Mouse (Mus musculus): ENCODE measurements around the gene Xrn1. TPM values are rescaled to one million over a fixed set of nuclear protein-coding genes. Genes with fewer than 3 reads are reported as not detected.

Gene Xrn1
- 22.4 TPM for polyA plus RNA-seq (2014; fragmentation: Illumina TruSeq; extraction: RNeasy Lipid Tissue Mini Kit (QIAGEN cat#74804); ENCODE audit: low read depth, low replicate concordance)

DNA sequence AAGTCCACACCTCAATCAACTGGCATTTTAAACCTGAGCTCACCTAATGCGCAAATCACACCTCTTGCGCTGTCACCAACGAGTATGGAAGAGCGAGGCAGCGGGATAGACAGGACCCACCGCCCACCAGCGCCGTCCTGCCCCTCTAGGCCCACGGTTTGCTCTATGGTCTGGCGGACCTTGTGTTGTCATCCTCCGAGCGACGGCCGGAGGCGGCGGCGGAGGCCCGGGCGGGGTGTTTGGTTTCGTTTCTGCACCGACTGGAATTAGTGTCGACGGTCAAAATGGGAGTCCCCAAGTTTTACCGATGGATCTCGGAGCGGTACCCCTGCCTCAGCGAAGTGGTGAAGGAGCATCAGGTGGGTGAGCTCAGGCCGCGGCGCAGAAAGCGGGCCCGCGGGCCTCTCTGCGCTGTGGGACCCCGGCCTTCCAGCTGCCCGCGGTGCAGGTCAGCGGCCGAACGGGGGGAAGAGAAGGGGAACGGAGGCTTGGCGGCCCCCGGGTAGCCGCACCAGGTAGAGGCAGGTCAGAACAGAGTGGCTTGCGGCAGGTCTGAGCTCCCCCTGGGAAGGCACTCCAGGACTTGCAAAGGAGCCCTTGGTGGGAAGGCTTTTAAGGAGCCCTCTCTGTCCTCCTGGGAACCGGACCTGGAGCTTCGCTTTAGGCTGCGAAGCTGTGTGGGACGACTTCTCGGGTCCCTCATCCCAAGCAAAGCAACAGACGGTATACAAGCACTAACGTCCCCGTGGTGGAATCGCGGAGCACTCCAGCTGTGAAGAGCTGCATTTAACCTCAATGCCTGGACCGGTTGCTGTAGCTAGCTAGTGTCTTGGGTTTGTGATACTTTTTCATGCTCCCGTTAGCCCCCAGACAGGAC is at the start of gene Xrn1:
Xrn1 (plus strand) TSS at position 176 of the 877 bp plus-strand sequence.

Other genes with a start within 250 kb of the Xrn1 start
- gene Trpc1, start 204.4 kb upstream of the Xrn1 start, polyA plus RNA-seq (2014; fragmentation: Illumina TruSeq; extraction: RNeasy Lipid Tissue Mini Kit (QIAGEN cat#74804); ENCODE audit: low read depth, low replicate concordance), result 55.1 TPM
- 111 TPM for gene Pls1, start 109.4 kb upstream of the Xrn1 start, polyA plus RNA-seq (2014; fragmentation: Illumina TruSeq; extraction: RNeasy Lipid Tissue Mini Kit (QIAGEN cat#74804); ENCODE audit: low read depth, low replicate concordance)
- 23.3 TPM for gene Atr, start 97.2 kb upstream of the Xrn1 start, polyA plus RNA-seq (2014; fragmentation: Illumina TruSeq; extraction: RNeasy Lipid Tissue Mini Kit (QIAGEN cat#74804); ENCODE audit: low read depth, low replicate concordance)
- gene Gk5, start 164.6 kb downstream of the Xrn1 start, polyA plus RNA-seq (2014; fragmentation: Illumina TruSeq; extraction: RNeasy Lipid Tissue Mini Kit (QIAGEN cat#74804); ENCODE audit: low read depth, low replicate concordance), result 19.6 TPM
- 68.1 TPM for gene Tfdp2, start 241.5 kb downstream of the Xrn1 start, polyA plus RNA-seq (2014; fragmentation: Illumina TruSeq; extraction: RNeasy Lipid Tissue Mini Kit (QIAGEN cat#74804); ENCODE audit: low read depth, low replicate concordance)

Measured in kidney, adult 10 weeks (tissue).